Mouse (Mus musculus) heart, embryonic 14.5 days (tissue): Measurements from ENCODE around the gene Kcnk16. TPM values are rescaled to one million over a fixed set of nuclear protein-coding genes. Genes with fewer than 3 reads are reported as not detected.

ENCODE experiments used
- ATAC-seq: fragments of 200-750 bp; cut with Nextera tagmentation; 2 replicates; pipeline ENCODE4 v1.8.0; 2017; ENCODE audit warnings: low read depth, moderate TSS enrichment; ENCODE audit not compliant: insufficient number of reproducible peaks, insufficient read depth, low FRiP score
- H3K27ac ChIP-seq, 2 experiments: fragments of 200-500 bp in 1 of 2; fragments of 300-500 bp in 1 of 2; sonication (generic) in 1 of 2; replicated peaks in 1 of 2; 2 replicates each; pipeline ENCODE4 v1.5.1; 2012 to 2014; ENCODE audit warnings: low read depth in 2 of 2, low read length in 2 of 2, control low read depth in 1 of 2, mild to moderate bottlenecking in 1 of 2, mixed read lengths in 1 of 2; ENCODE audit not compliant: control insufficient read depth in 1 of 2, insufficient read depth in 1 of 2
- H3K27me3 ChIP-seq: fragments of 300-500 bp; sonication (generic); 2 replicates; pipeline ENCODE4 v1.6.1; 2014; ENCODE audit warnings: mild to moderate bottlenecking, low read length, control low read depth; ENCODE audit not compliant: control insufficient read depth, insufficient read depth
- H3K36me3 ChIP-seq: fragments of 300-500 bp; sonication (generic); 2 replicates; pipeline ENCODE4 v1.6.1; 2014; ENCODE audit warnings: mild to moderate bottlenecking, control low read depth, low read length, mixed read lengths; ENCODE audit not compliant: control insufficient read depth, insufficient read depth
- H3K4me1 ChIP-seq, 2 experiments: fragments of 200-500 bp in 1 of 2; fragments of 300-500 bp in 1 of 2; sonication (generic) in 1 of 2; 2 replicates each; pipeline ENCODE4 v1.6.1; 2012 to 2014; ENCODE audit warnings: low read length in 2 of 2, control low read depth in 1 of 2, mixed read lengths in 1 of 2; ENCODE audit not compliant: control insufficient read depth in 2 of 2, insufficient read depth in 2 of 2
- H3K4me2 ChIP-seq: fragments of 300-500 bp; sonication (generic); 2 replicates; pipeline ENCODE4 v1.6.1; 2014; ENCODE audit warnings: mild to moderate bottlenecking, low read length
- H3K4me3 ChIP-seq, 2 experiments: fragments of 200-500 bp in 1 of 2; fragments of 300-500 bp in 1 of 2; sonication (generic) in 1 of 2; 2 replicates each; pipeline ENCODE4 v1.5.1; 2012 to 2014; ENCODE audit warnings: low read length in 2 of 2, mild to moderate bottlenecking in 2 of 2, control low read depth in 1 of 2, low read depth in 1 of 2, moderate library complexity in 1 of 2; ENCODE audit not compliant: control insufficient read depth in 1 of 2, insufficient read depth in 1 of 2
- H3K9ac ChIP-seq: fragments of 300-500 bp; sonication (generic); 2 replicates; pipeline ENCODE4 v1.6.1; 2014; ENCODE audit warnings: mild to moderate bottlenecking, low read length
- H3K9me3 ChIP-seq: fragments of 300-500 bp; sonication (generic); 2 replicates; pipeline ENCODE4 v1.6.1; 2016; ENCODE audit warnings: low read length, control low read depth; ENCODE audit not compliant: control insufficient read depth
- WGBS: fragments of 180-500 bp; shearing (Covaris S2); extraction: QIAGEN DNeasy Blood & Tissue Kit; methylation state at CpG from one replicate; pipeline ENCODE4 v1.1.7; 2014; 5-methylcytosine and 5-hydroxymethylcytosine counted together
- polyA plus RNA-seq: library from polyadenylated mRNA; unstranded; fragments of >200 nt; fragmentation: Nextera tagmentation; extraction: Ambion mirVana; gene quantifications from 2 replicates; pipeline ENCODE4 v1.2.1, GENCODE M21; 2014

Gene Kcnk16
- polyA plus RNA-seq, 1 experiment from 2014 or later = not detected

- peaks cover 6% of the 10 kb centered on the region; the same call in 1 of the 2 replicates for H3K9me3 ChIP-seq
- H3K27me3 ChIP-seq = no peaks in the 10 kb centered on the region
- H3K27ac ChIP-seq = no peak overlapping the region
- WGBS = 65% methylated on average over 6 of the region's 6 CpGs
- H3K9ac ChIP-seq = no peak overlapping the region
- H3K36me3 ChIP-seq = no peaks in the 10 kb centered on the region
- H3K4me2 ChIP-seq = no peak overlapping the region
- H3K4me3 ChIP-seq = no peak overlapping the region
- ATAC-seq = no peak
- peaks cover 2 to 6% of the 10 kb centered on the region in 2 experiments; a peak in 3 of 4 replicates for H3K4me1 ChIP-seq
These were observed 39.6 kb downstream of the Kcnk16 start for GRCm38 (mm10) chr14:20229437-20229836.

GRCm38 (mm10) chr14:20228336-20228735, 40.7 kb downstream of the Kcnk16 start:
- H3K9me3 ChIP-seq = no peaks in the 10 kb centered on the region
- H3K27me3 ChIP-seq = no peaks in the 10 kb centered on the region
- peaks cover 6 to 9% of the 10 kb centered on the region in 2 experiments for H3K4me1 ChIP-seq
- H3K4me3 ChIP-seq = no peak overlapping the region
- H3K9ac ChIP-seq = no peak overlapping the region
- 54% methylated on average over 4 of the region's 4 CpGs for WGBS
- H3K27ac ChIP-seq = no peak overlapping the region
- H3K4me2 ChIP-seq = no peak overlapping the region
- H3K36me3 ChIP-seq = no peaks in the 10 kb centered on the region
- no peak for ATAC-seq

- Histone ChIP-seq H3K9me3 (no peaks in the 10 kb centered on the region), H3K9ac (no peak overlapping the region), H3K27ac (no peak overlapping the region), H3K36me3 (no peaks in the 10 kb centered on the region), H3K4me3 (no peak overlapping the region), H3K4me1 (peaks cover 6 to 9% of the 10 kb centered on the region in 2 experiments), H3K27me3 (no peaks in the 10 kb centered on the region), H3K4me2 (no peak overlapping the region)
- no peak for ATAC-seq
- 76% methylated on average over 2 of the region's 2 CpGs for WGBS
These were observed 42.0 kb downstream of the Kcnk16 start for GRCm38 (mm10) chr14:20226982-20227381.

- Histone ChIP-seq H3K4me1 (peaks cover 6 to 9% of the 10 kb centered on the region in 2 experiments), H3K4me3 (no peak overlapping the region), H3K27ac (no peak overlapping the region), H3K4me2 (no peak overlapping the region), H3K27me3 (no peaks in the 10 kb centered on the region), H3K9ac (no peak overlapping the region), H3K36me3 (no peaks in the 10 kb centered on the region), H3K9me3 (no peaks in the 10 kb centered on the region)
- WGBS = 73% methylated on average over 7 of the region's 7 CpGs
- ATAC-seq = no peak
These were observed 42.5 kb downstream of the Kcnk16 start for GRCm38 (mm10) chr14:20226488-20226887.

GRCm38 (mm10) chr14:20225525-20225924, 43.5 kb downstream of the Kcnk16 start:
- Histone ChIP-seq H3K27ac (no peak overlapping the region), H3K27me3 (no peaks in the 10 kb centered on the region), H3K4me1 (peaks cover 6 to 9% of the 10 kb centered on the region in 2 experiments), H3K9ac (no peak overlapping the region), H3K4me2 (no peak overlapping the region), H3K36me3 (no peaks in the 10 kb centered on the region), H3K4me3 (no peak overlapping the region), H3K9me3 (no peaks in the 10 kb centered on the region)
- WGBS = 52% methylated on average over 4 of the region's 4 CpGs
- ATAC-seq = no peak

GRCm38 (mm10) chr14:20224576-20225218, 44.3 kb downstream of the Kcnk16 start:
- no peaks in the 10 kb centered on the region for H3K36me3 ChIP-seq
- no peaks in the 10 kb centered on the region for H3K27me3 ChIP-seq
- no peak overlapping the region for H3K9ac ChIP-seq
- WGBS = 69% methylated on average over 10 of the region's 10 CpGs
- peaks cover 6 to 9% of the 10 kb centered on the region in 2 experiments for H3K4me1 ChIP-seq
- ATAC-seq = no peak
- no peak overlapping the region for H3K4me2 ChIP-seq
- no peaks in the 10 kb centered on the region for H3K9me3 ChIP-seq
- no peak overlapping the region for H3K27ac ChIP-seq
- H3K4me3 ChIP-seq = no peak overlapping the region

- no peak overlapping the region for H3K9ac ChIP-seq
- no peak overlapping the region for H3K4me3 ChIP-seq
- no peak overlapping the region for H3K27ac ChIP-seq
- H3K4me1 ChIP-seq = peaks cover 6 to 9% of the 10 kb centered on the region in 2 experiments
- no peak overlapping the region for H3K4me2 ChIP-seq
- 15% methylated on average over 4 of the region's 4 CpGs for WGBS
- no peaks in the 10 kb centered on the region for H3K9me3 ChIP-seq
- no peaks in the 10 kb centered on the region for H3K36me3 ChIP-seq
- no peak for ATAC-seq
- H3K27me3 ChIP-seq = no peaks in the 10 kb centered on the region
These were observed 44.8 kb downstream of the Kcnk16 start for GRCm38 (mm10) chr14:20224163-20224562.

- peaks cover 6 to 9% of the 10 kb centered on the region in 2 experiments for H3K4me1 ChIP-seq
- no peak overlapping the region for H3K27ac ChIP-seq
- no peaks in the 10 kb centered on the region for H3K9me3 ChIP-seq
- H3K4me3 ChIP-seq = no peak overlapping the region
- H3K4me2 ChIP-seq = no peak overlapping the region
- 70% methylated on average over 5 of the region's 5 CpGs for WGBS
- H3K36me3 ChIP-seq = no peaks in the 10 kb centered on the region
- H3K27me3 ChIP-seq = no peaks in the 10 kb centered on the region
- H3K9ac ChIP-seq = no peak overlapping the region
- no peak for ATAC-seq
These were observed 45.7 kb downstream of the Kcnk16 start for GRCm38 (mm10) chr14:20223253-20223652.
